Mouse (Mus musculus) cerebellum, adult 2 months (tissue): Measurements from ENCODE around the gene Arhgap35. TPM values are rescaled to one million over a fixed set of nuclear protein-coding genes. Genes with fewer than 3 reads are reported as not detected.

Experiments used
- DNase-seq, 2 experiments: peaks; one replicate each; pipeline ENCODE4 v3.0.0; 2021
- H3K27ac ChIP-seq: fragments of 200-500 bp; 2 replicates; pipeline ENCODE4 v1.5.1; 2012; ENCODE audit warnings: low read length, control low read depth, inconsistent platforms; ENCODE audit not compliant: insufficient read depth
- H3K27me3 ChIP-seq: fragments of 200-500 bp; 2 replicates; pipeline ENCODE4 v1.6.1; 2012; ENCODE audit warnings: inconsistent platforms, mild to moderate bottlenecking, low read length, moderate library complexity; ENCODE audit not compliant: control insufficient read depth, insufficient read depth
- H3K4me1 ChIP-seq: fragments of 200-500 bp; 2 replicates; pipeline ENCODE4 v1.6.1; 2011; ENCODE audit warnings: low read length; ENCODE audit not compliant: control insufficient read depth, insufficient read depth
- H3K4me3 ChIP-seq: fragments of 200-500 bp; replicated peaks from 2 replicates; pipeline ENCODE3; 2011; ENCODE audit warnings: mild to moderate bottlenecking, low read depth, low read length, control low read depth; ENCODE audit not compliant: insufficient read depth
- CTCF ChIP-seq: fragments of 200-500 bp; IDR thresholded peaks from 2 replicates; pipeline ENCODE4 v1.5.1; 2011; ENCODE audit warnings: low read depth, mild to moderate bottlenecking, control low read depth, low read length, moderate library complexity, borderline replicate concordance; ENCODE audit not compliant: insufficient read depth
- POLR2A ChIP-seq: fragments of 200-500 bp; IDR thresholded peaks from 2 replicates; pipeline ENCODE4 v1.6.1; 2011; ENCODE audit warnings: low read length, control low read depth, borderline replicate concordance; ENCODE audit not compliant: insufficient read depth
- WGBS: fragments of 180-500 bp; shearing (Covaris S2); methylation state at CpG from one replicate; pipeline ENCODE4 v1.1.7; 2018; 5-methylcytosine and 5-hydroxymethylcytosine counted together
- polyA plus RNA-seq: library from polyadenylated mRNA; depleted of rRNA; stranded (reverse); fragments of >200 nt; gene quantifications from 2 replicates; pipeline ENCODE4 v1.2.3, GENCODE M21; 2012

The Arhgap35 gene
- polyA plus RNA-seq, 1 experiment = 55.3 TPM

- no peaks in the 10 kb centered on the region; the same call in 1 of the 2 replicates for H3K4me1 ChIP-seq
- H3K4me3 ChIP-seq = no peak overlapping the region
- TF ChIP-seq POLR2A (no peak), CTCF (no peak)
- no peaks in the 10 kb centered on the region for H3K27me3 ChIP-seq
- WGBS = 89% methylated on average over 1 of the region's 1 CpGs
- DNase-seq = no peak
- H3K27ac ChIP-seq = no peak overlapping the region
Observed at GRCm38 (mm10) chr7:16571191-16571590, 43.6 kb downstream of the Arhgap35 start.

DNA sequence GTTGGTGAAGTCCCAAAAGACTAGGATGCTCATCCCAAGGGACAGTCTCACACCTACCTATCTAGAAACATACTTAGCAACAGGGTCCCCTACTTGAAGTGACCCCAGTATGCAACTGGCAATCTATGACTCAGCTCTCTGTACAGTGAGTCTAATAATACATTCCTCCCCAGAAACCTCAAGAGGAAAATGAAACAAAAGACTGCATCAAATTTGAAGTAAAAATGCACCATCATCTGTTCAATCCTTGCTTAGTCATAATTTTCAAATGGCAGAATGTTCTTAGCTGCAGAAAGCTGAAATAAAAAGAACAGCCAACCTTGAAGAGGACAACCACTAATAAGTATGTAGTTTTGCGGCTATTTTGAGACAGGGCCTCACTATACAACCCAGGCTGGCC, 44.1 kb downstream of the Arhgap35 start:
- Histone ChIP-seq H3K27me3 (no peaks in the 10 kb centered on the region), H3K4me1 (no peaks in the 10 kb centered on the region; the same call in 1 of the 2 replicates), H3K4me3 (no peak overlapping the region), H3K27ac (no peak overlapping the region)
- no peak for DNase-seq
- TF ChIP-seq POLR2A = no peak
- TF ChIP-seq CTCF = no peak
- WGBS = 92% methylated on average over 1 of the region's 1 CpGs

GRCm38 (mm10) chr7:16564491-16564890, 50.3 kb downstream of the Arhgap35 start:
- no peak for DNase-seq
- H3K4me3 ChIP-seq = no peak overlapping the region
- H3K27ac ChIP-seq = no peak overlapping the region
- WGBS = 83% methylated on average over 8 of the region's 8 CpGs
- H3K4me1 ChIP-seq = no peaks in the 10 kb centered on the region
- TF ChIP-seq POLR2A (no peak), CTCF (no peak)
- no peaks in the 10 kb centered on the region for H3K27me3 ChIP-seq

- Histone ChIP-seq H3K4me3 (no peak overlapping the region), H3K27ac (no peak overlapping the region), H3K27me3 (no peaks in the 10 kb centered on the region), H3K4me1 (peaks cover 11% of the 10 kb centered on the region)
- TF ChIP-seq POLR2A (no peak), CTCF (no peak)
- DNase-seq = no peak
- WGBS = 75% methylated on average over 9 of the region's 9 CpGs
Observed at GRCm38 (mm10) chr7:16557783-16558538, 56.8 kb downstream of the Arhgap35 start.

GRCm38 (mm10) chr7:16557251-16557650, 57.5 kb downstream of the Arhgap35 start:
- Histone ChIP-seq H3K27ac (no peak overlapping the region), H3K27me3 (no peaks in the 10 kb centered on the region), H3K4me1 (peaks cover 11% of the 10 kb centered on the region), H3K4me3 (no peak overlapping the region)
- no peak for DNase-seq
- 69% methylated on average over 4 of the region's 4 CpGs for WGBS
- TF ChIP-seq CTCF (no peak), POLR2A (no peak)

DNA sequence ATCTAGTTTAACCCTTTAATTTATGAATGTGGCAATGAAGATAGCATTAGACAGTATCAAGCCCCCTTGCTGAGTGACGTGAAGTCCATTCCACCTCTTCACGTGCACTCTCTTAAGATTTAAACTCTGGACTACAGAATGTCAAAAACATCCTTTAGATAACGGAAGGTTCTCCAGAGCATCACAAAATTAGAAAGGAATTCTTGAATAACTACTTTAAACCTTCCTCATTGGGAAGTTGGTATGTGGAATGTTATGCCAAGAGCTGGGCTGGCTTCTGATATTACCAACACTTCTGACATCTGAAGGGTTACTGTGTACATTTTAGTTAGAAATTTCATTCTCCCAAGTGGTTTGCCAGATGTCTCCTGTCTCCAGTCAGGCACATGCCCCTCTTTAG, 60.6 kb downstream of the Arhgap35 start:
- Histone ChIP-seq H3K4me3 (no peak overlapping the region), H3K27me3 (no peaks in the 10 kb centered on the region), H3K4me1 (peaks cover 11% of the 10 kb centered on the region), H3K27ac (no peak overlapping the region)
- DNase-seq = no peak
- WGBS = 89% methylated on average over 3 of the region's 3 CpGs
- no peak for TF ChIP-seq POLR2A
- TF ChIP-seq CTCF = no peak

- DNase-seq = no peak
- Histone ChIP-seq H3K4me3 (no peak overlapping the region), H3K27ac (no peak overlapping the region; the same call in 1 of the 2 replicates), H3K27me3 (no peaks in the 10 kb centered on the region), H3K4me1 (peaks cover 4% of the 10 kb centered on the region)
- WGBS = 98% methylated on average over 1 of the region's 1 CpGs
- no peak for TF ChIP-seq CTCF
- no peak for TF ChIP-seq POLR2A
Observed at GRCm38 (mm10) chr7:16551581-16551980, 63.2 kb downstream of the Arhgap35 start.

- TF ChIP-seq CTCF (no peak), POLR2A (no peak)
- H3K4me3 ChIP-seq = no peak overlapping the region
- WGBS = 94% methylated on average over 1 of the region's 1 CpGs
- no peaks in the 10 kb centered on the region for H3K4me1 ChIP-seq
- DNase-seq = no peak
- no peak overlapping the region for H3K27ac ChIP-seq
- no peaks in the 10 kb centered on the region for H3K27me3 ChIP-seq
Observed at GRCm38 (mm10) chr7:16549299-16549698, 65.5 kb downstream of the Arhgap35 start.
